Mouse (Mus musculus) intestine, embryonic 14.5 days (tissue): ENCODE data around the gene Tmc4. TPM values are rescaled to one million over a fixed set of nuclear protein-coding genes. Genes with fewer than 3 reads are reported as not detected.
"Not testable (repeated sequence)": the region's sequence is repeated elsewhere in the genome, so short reads cannot be mapped to it uniquely, and the experiment has no call there.

Source experiments
- ATAC-seq: fragments of 200-750 bp; cut with Nextera tagmentation; replicated peaks from 2 replicates; pipeline ENCODE4 v1.8.0; 2017; ENCODE audit warnings: low read depth, moderate number of reproducible peaks, moderate TSS enrichment, moderate library complexity; ENCODE audit not compliant: low FRiP score, low TSS enrichment
- DNase-seq: peaks from one replicate; pipeline ENCODE4 v3.0.0-alpha.2; 2018; ENCODE audit warnings: low spot score
- H3K27ac ChIP-seq: fragments of 300-500 bp; sonication (generic); 2 replicates; pipeline ENCODE4 v1.5.1; 2014; ENCODE audit warnings: low read depth, mild to moderate bottlenecking, control low read depth
- H3K27me3 ChIP-seq: fragments of 300-500 bp; sonication (generic); replicated peaks from 2 replicates; pipeline ENCODE4 v1.6.1; 2014; ENCODE audit warnings: low read length, control low read depth; ENCODE audit not compliant: control insufficient read depth, insufficient read depth
- H3K36me3 ChIP-seq: fragments of 300-500 bp; sonication (generic); 2 replicates; pipeline ENCODE4 v1.6.1; 2014; ENCODE audit warnings: low read length, control low read depth; ENCODE audit not compliant: control insufficient read depth, insufficient read depth
- H3K4me1 ChIP-seq: fragments of 300-500 bp; sonication (generic); replicated peaks from 2 replicates; pipeline ENCODE4 v1.6.1; 2014; ENCODE audit warnings: low read length, control low read depth, mixed read lengths; ENCODE audit not compliant: control insufficient read depth, insufficient read depth
- H3K4me2 ChIP-seq: fragments of 300-500 bp; sonication (generic); 2 replicates; pipeline ENCODE4 v1.6.1; 2014; ENCODE audit warnings: low read length
- H3K4me3 ChIP-seq: fragments of 300-500 bp; sonication (generic); 2 replicates; pipeline ENCODE4 v1.5.1; 2014; ENCODE audit warnings: low read depth, low read length, control low read depth, mixed read lengths
- H3K9ac ChIP-seq: fragments of 300-500 bp; sonication (generic); 2 replicates; pipeline ENCODE4 v1.6.1; 2014; ENCODE audit warnings: mild to moderate bottlenecking, low read length
- H3K9me3 ChIP-seq: fragments of 300-500 bp; sonication (generic); 2 replicates; pipeline ENCODE4 v1.6.1; 2016; ENCODE audit warnings: low read length, control low read depth; ENCODE audit not compliant: control insufficient read depth
- WGBS: fragments of 180-500 bp; shearing (Covaris S2); extraction: QIAGEN DNeasy Blood & Tissue Kit; methylation state at CpG from one replicate; pipeline ENCODE4 v1.1.7; 2014; 5-methylcytosine and 5-hydroxymethylcytosine counted together
- polyA plus RNA-seq: library from polyadenylated mRNA; unstranded; fragments of >200 nt; fragmentation: Nextera tagmentation; extraction: Ambion mirVana; gene quantifications from 2 replicates; pipeline ENCODE4 v1.2.1, GENCODE M21; 2014

The Tmc4 gene
- polyA plus RNA-seq, 1 experiment from 2014 or later: 64.1 TPM

GRCm38 (mm10) chr7:3694949-3695305 is 17.6 kb upstream of the Tmc4 start:
- Histone ChIP-seq H3K4me3 (peak overlapping the region; percentile 79), H3K4me2 (peak overlapping the region; percentile 77), H3K4me1 (peaks cover 12% of the 10 kb centered on the region), H3K9ac (peak overlapping the region; percentile 84), H3K27ac (peak overlapping the region; percentile 97), H3K36me3 (peaks cover 51% of the 10 kb centered on the region)
- not testable (repeated sequence) for DNase-seq, H3K27me3 ChIP-seq, ATAC-seq, H3K9me3 ChIP-seq
- WGBS: 6% methylated on average over 9 of the region's 9 CpGs

GRCm38 (mm10) chr7:3694076-3694948 is 17.0 kb upstream of the Tmc4 start:
- Histone ChIP-seq H3K36me3 (peaks cover 47% of the 10 kb centered on the region), H3K4me1 (peaks cover 12% of the 10 kb centered on the region), H3K9ac (peak overlapping the region; percentile 84), H3K9me3 (no peaks in the 10 kb centered on the region), H3K4me3 (peak overlapping the region; percentile 79), H3K27ac (peak overlapping the region; percentile 97), H3K27me3 (no peaks in the 10 kb centered on the region), H3K4me2 (peak overlapping the region; percentile 77)
- ATAC-seq (peak; percentile 70), DNase-seq (peak; percentile 89)
- under 1% methylated on average over 43 of the region's 55 CpGs for WGBS

DNA sequence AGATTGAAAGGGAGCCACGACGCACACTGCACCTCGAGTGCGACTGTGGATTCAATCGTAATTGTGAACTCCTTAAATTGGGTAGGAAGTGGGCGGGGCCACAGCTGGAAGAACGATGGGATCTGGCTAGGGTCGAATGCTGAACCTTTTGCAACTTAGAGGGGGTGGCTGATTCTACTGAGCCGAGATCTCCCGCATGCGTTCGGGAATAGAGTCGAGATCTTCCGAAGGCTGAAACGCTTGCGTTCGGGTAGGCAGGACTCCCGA is 16.4 kb upstream of the Tmc4 start:
- H3K27ac ChIP-seq: peak overlapping the region; percentile 97
- ATAC-seq (no peak), DNase-seq (no peak)
- no peaks in the 10 kb centered on the region for H3K9me3 ChIP-seq
- H3K4me2 ChIP-seq: peak overlapping the region; percentile 77
- peaks cover 12% of the 10 kb centered on the region for H3K4me1 ChIP-seq
- peaks cover 43% of the 10 kb centered on the region for H3K36me3 ChIP-seq
- H3K4me3 ChIP-seq: peak overlapping the region; percentile 79
- WGBS: under 1% methylated on average over 18 of the region's 18 CpGs
- peak overlapping the region; percentile 84 for H3K9ac ChIP-seq
- no peaks in the 10 kb centered on the region for H3K27me3 ChIP-seq

- H3K9ac ChIP-seq: peak within 1 kb of the TSS; percentile 84
- peak within 1 kb of the TSS; percentile 79 for H3K4me3 ChIP-seq
- DNase-seq (peak; percentile 98), ATAC-seq (peak; percentile 88)
- no peaks in the 10 kb centered on the region for H3K27me3 ChIP-seq
- peak within 1 kb of the TSS; percentile 77 for H3K4me2 ChIP-seq
- peak within 1 kb of the TSS; percentile 97 for H3K27ac ChIP-seq
- WGBS: 1% methylated on average over 55 of the region's 55 CpGs
- H3K36me3 ChIP-seq: peaks cover 43% of the 10 kb centered on the region
- no peaks in the 10 kb centered on the region for H3K9me3 ChIP-seq
- H3K4me1 ChIP-seq: peaks cover 12% of the 10 kb centered on the region
Observed at GRCm38 (mm10) chr7:3692987-3693808, 15.8 kb upstream of the Tmc4 start, which contains the start of gene Mboat7. TSS of gene Mboat7 (minus strand) at chr7:3693523.

GRCm38 (mm10) chr7:3692382-3692986 is 15.1 kb upstream of the Tmc4 start, which contains the start of gene Tsen34:
TSS of gene Tsen34 (plus strand) at chr7:3692863.
- no peaks in the 10 kb centered on the region for H3K27me3 ChIP-seq
- H3K4me3 ChIP-seq: peak within 1 kb of the TSS; percentile 79
- DNase-seq (peak; percentile 98), ATAC-seq (peak; percentile 59; the same call in 1 of the 2 replicates)
- WGBS: under 1% methylated on average over 48 of the region's 49 CpGs
- H3K27ac ChIP-seq: peak within 1 kb of the TSS; percentile 97
- no peaks in the 10 kb centered on the region for H3K9me3 ChIP-seq
- H3K4me2 ChIP-seq: peak within 1 kb of the TSS; percentile 77
- peak within 1 kb of the TSS; percentile 84 for H3K9ac ChIP-seq
- H3K4me1 ChIP-seq: peaks cover 12% of the 10 kb centered on the region
- peaks cover 42% of the 10 kb centered on the region for H3K36me3 ChIP-seq

DNA sequence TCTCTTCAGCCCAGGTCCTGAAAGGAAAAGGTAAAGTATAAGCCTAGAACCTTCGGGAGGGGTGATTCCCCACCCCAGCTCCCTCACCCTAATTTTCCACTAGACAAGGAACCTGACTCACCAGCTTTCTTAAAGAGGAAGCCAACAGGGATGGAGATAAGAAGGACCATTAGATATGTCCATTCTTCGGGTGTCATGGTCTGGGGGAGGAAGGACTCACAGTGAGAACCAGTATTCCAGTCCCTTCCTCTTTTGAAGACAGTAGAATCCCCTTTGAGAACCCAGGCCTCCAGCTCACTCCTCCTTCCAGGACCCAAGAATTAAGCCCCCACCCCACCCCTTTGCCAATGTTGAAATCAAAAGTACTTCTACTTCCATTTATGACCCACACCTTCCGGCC is 14.6 kb upstream of the Tmc4 start:
- ATAC-seq (no peak), DNase-seq (no peak)
- Histone ChIP-seq H3K36me3 (peaks cover 42% of the 10 kb centered on the region), H3K9me3 (no peaks in the 10 kb centered on the region), H3K4me1 (peaks cover 12% of the 10 kb centered on the region), H3K4me3 (peak overlapping the region; percentile 79), H3K27ac (peak overlapping the region; percentile 97; the same call in 1 of the 2 replicates), H3K9ac (peak overlapping the region; percentile 84), H3K27me3 (no peaks in the 10 kb centered on the region), H3K4me2 (peak overlapping the region; percentile 77)
- 29% methylated on average over 3 of the region's 3 CpGs for WGBS

DNA sequence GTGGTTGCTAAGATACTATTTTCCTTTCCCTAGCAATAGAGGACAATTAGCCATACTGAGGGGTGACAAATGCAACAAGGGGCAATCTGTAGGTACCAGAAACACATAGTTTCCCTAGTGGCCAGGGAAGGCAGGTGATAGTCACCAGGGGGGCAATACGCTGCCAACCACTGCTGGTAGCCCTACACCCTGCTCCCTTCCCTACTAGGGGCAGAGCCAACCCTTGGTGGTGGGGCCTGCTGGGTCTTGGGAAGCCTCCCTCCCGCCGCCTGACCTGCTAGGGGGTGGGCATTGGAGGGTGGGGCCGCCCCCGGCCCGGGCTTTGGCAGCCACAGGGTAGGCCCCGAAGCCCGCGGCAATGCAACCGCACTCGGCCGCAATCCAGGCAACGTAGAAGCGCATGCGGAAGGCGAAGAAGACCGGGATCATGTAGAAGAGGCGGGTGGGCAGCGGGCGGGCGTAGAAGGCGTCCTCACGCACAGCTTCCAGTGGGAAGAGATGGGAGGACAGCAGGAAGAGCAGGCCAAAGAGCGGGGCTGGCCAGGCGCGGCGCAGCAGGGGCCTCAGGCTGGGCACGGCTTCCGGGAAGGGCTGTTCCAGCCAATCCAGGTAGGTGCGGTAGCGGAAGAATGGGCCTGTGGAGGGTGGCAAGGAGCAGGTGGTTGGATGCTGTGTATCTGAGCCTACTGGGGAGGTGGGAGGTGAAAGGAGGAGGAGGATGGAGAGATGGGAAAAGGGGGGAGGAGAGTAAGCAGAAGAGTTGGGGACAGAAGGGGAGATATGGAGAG is 8.2 kb upstream of the Tmc4 start:
- Histone ChIP-seq H3K4me1 (no peaks in the 10 kb centered on the region), H3K36me3 (peaks cover 58% of the 10 kb centered on the region), H3K9me3 (no peaks in the 10 kb centered on the region), H3K4me2 (no peak overlapping the region), H3K9ac (no peak overlapping the region), H3K27ac (no peak overlapping the region), H3K27me3 (no peaks in the 10 kb centered on the region), H3K4me3 (no peak overlapping the region)
- ATAC-seq (no peak), DNase-seq (no peak)
- WGBS: 86% methylated on average over 31 of the region's 31 CpGs

DNA sequence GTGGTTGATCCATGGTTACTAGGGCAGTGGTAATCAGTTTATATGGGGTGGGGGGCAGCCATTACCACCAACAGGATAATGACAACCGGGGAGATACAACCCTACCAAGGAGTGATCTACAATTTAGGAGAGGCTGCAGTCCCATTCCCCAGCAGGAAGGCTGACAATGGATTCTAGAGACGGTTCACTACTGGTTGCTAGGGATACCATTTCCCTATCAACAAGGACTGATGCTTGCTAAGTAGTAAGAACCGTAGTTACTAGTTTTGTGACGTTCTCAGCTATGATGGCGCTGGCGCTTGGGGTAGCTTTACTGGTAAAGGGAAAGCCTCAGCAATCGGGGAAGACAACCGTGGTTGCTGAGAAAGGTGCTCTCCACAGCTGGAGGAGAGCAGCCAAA is 7.3 kb upstream of the Tmc4 start:
- H3K27ac ChIP-seq: no peak overlapping the region

More for the DNA sequence above, 7.3 kb upstream of the Tmc4 start:
- DNase-seq: no peak
- Histone ChIP-seq H3K4me3 (no peak overlapping the region), H3K27me3 (no peaks in the 10 kb centered on the region), H3K4me2 (no peak overlapping the region), H3K9ac (no peak overlapping the region), H3K4me1 (no peaks in the 10 kb centered on the region), H3K36me3 (peaks cover 52% of the 10 kb centered on the region), H3K9me3 (no peaks in the 10 kb centered on the region)
- ATAC-seq: no peak
- WGBS: 91% methylated on average over 8 of the region's 8 CpGs
